Mouse (Mus musculus): ENCODE data around the gene Acyp1. TPM values are rescaled to one million over a fixed set of nuclear protein-coding genes. Genes with fewer than 3 reads are reported as not detected.
A peak's percentile ranks its signal among the peaks of the same experiment; 100 is the strongest.

Gene Acyp1
- polyA plus RNA-seq, 2 experiments = 27.1 to 68.5 TPM

- ATAC-seq (ENCODE audit: insufficient read depth) = no peak
- TF ChIP-seq CTCF (IDR thresholded peaks at IDR 0.05; ENCODE audit: low read depth) = no peak
- TF ChIP-seq EP300 (IDR thresholded peaks at IDR 0.05; ENCODE audit: low read depth) = no peak
- no peaks in the 10 kb centered on the region; the same call in 1 of the 2 replicates for H3K36me3 ChIP-seq (replicated peaks; ENCODE audit: control insufficient read depth, insufficient read depth, low read depth)
- H3K4me2 ChIP-seq (ENCODE audit: low read depth) = no peak overlapping the region
- WGBS (ENCODE audit: insufficient replicate concordance) = 84% methylated on average over 8 of the region's 8 CpGs
- no peaks in the 10 kb centered on the region for H3K27me3 ChIP-seq (ENCODE audit: control insufficient read depth, insufficient read depth, low read length)
- H3K4me1 ChIP-seq (replicated peaks; ENCODE audit: control insufficient read depth in 2 of 2, insufficient read depth in 2 of 2, low read length in 1 of 2) = no peaks in the 10 kb centered on the region
- H3K4me3 ChIP-seq (ENCODE audit: insufficient read depth in 1 of 2, low read depth in 2 of 2, low read length in 2 of 2) = no peak overlapping the region
- H3K9ac ChIP-seq (replicated peaks) = no peak overlapping the region
- DNase-seq (ENCODE audit: low read depth in 3 of 3, low spot score in 3 of 3) = no peak
- no peak overlapping the region for H3K27ac ChIP-seq
- no peaks in the 10 kb centered on the region for H3K9me3 ChIP-seq (ENCODE audit: control insufficient read depth, low read length)
Observed at GRCm38 (mm10) chr12:85264531-85264930, 23.7 kb downstream of the Acyp1 start.

GRCm38 (mm10) chr12:85263190-85263589, 25.0 kb downstream of the Acyp1 start:
- no peaks in the 10 kb centered on the region for H3K27me3 ChIP-seq (ENCODE audit: control insufficient read depth, insufficient read depth, low read length)
- no peaks in the 10 kb centered on the region for H3K9me3 ChIP-seq (ENCODE audit: control insufficient read depth, low read length)
- H3K27ac ChIP-seq = no peak overlapping the region
- no peak for DNase-seq (ENCODE audit: low read depth in 3 of 3, low spot score in 3 of 3)
- TF ChIP-seq EP300 (IDR thresholded peaks at IDR 0.05; ENCODE audit: low read depth) (no peak), CTCF (IDR thresholded peaks at IDR 0.05; ENCODE audit: low read depth) (no peak)
- WGBS (ENCODE audit: insufficient replicate concordance) = 55% methylated on average over 5 of the region's 5 CpGs
- no peak overlapping the region for H3K4me3 ChIP-seq (ENCODE audit: insufficient read depth in 1 of 2, low read depth in 2 of 2, low read length in 2 of 2)
- no peak overlapping the region for H3K9ac ChIP-seq (replicated peaks)
- H3K4me2 ChIP-seq (ENCODE audit: low read depth) = no peak overlapping the region
- no peaks in the 10 kb centered on the region for H3K36me3 ChIP-seq (replicated peaks; ENCODE audit: control insufficient read depth, insufficient read depth, low read depth)
- no peak for ATAC-seq (ENCODE audit: insufficient read depth)
- H3K4me1 ChIP-seq (replicated peaks; ENCODE audit: control insufficient read depth in 2 of 2, insufficient read depth in 2 of 2, low read length in 1 of 2) = no peaks in the 10 kb centered on the region

- Histone ChIP-seq H3K4me3 (ENCODE audit: insufficient read depth in 1 of 2, low read depth in 2 of 2, low read length in 2 of 2) (no peak overlapping the region), H3K4me2 (ENCODE audit: low read depth) (no peak overlapping the region), H3K9ac (replicated peaks) (no peak overlapping the region), H3K36me3 (replicated peaks; ENCODE audit: control insufficient read depth, insufficient read depth, low read depth) (no peaks in the 10 kb centered on the region), H3K27me3 (ENCODE audit: control insufficient read depth, insufficient read depth, low read length) (no peaks in the 10 kb centered on the region), H3K27ac (no peak overlapping the region), H3K9me3 (ENCODE audit: control insufficient read depth, low read length) (no peaks in the 10 kb centered on the region), H3K4me1 (replicated peaks; ENCODE audit: control insufficient read depth in 2 of 2, insufficient read depth in 2 of 2, low read length in 1 of 2) (no peaks in the 10 kb centered on the region)
- 70% methylated on average over 10 of the region's 10 CpGs for whole genome bisulfite sequencing (ENCODE audit: insufficient replicate concordance)
- TF ChIP-seq CTCF (IDR thresholded peaks at IDR 0.05; ENCODE audit: low read depth) (no peak), EP300 (IDR thresholded peaks at IDR 0.05; ENCODE audit: low read depth) (no peak)
- ATAC-seq (ENCODE audit: insufficient read depth) = no peak
- DNase-seq (ENCODE audit: low read depth in 3 of 3, low spot score in 3 of 3) = no peak
Observed at GRCm38 (mm10) chr12:85262489-85262888, 25.7 kb downstream of the Acyp1 start.

- Histone ChIP-seq H3K9ac (replicated peaks) (no peak overlapping the region), H3K4me3 (ENCODE audit: insufficient read depth in 1 of 2, low read depth in 2 of 2, low read length in 2 of 2) (no peak overlapping the region), H3K4me1 (replicated peaks; ENCODE audit: control insufficient read depth in 2 of 2, insufficient read depth in 2 of 2, low read length in 1 of 2) (peaks cover 0 to 7% of the 10 kb centered on the region in 2 experiments; a peak in 2 of 4 replicates), H3K36me3 (replicated peaks; ENCODE audit: control insufficient read depth, insufficient read depth, low read depth) (no peaks in the 10 kb centered on the region), H3K27ac (no peak overlapping the region), H3K9me3 (ENCODE audit: control insufficient read depth, low read length) (no peaks in the 10 kb centered on the region), H3K27me3 (ENCODE audit: control insufficient read depth, insufficient read depth, low read length) (no peaks in the 10 kb centered on the region), H3K4me2 (ENCODE audit: low read depth) (no peak overlapping the region)
- TF ChIP-seq EP300 (IDR thresholded peaks at IDR 0.05; ENCODE audit: low read depth) (no peak), CTCF (IDR thresholded peaks at IDR 0.05; ENCODE audit: low read depth) (no peak)
- ATAC-seq (ENCODE audit: insufficient read depth) (0 out of 2 replicates have a peak, but pooled peaks have one; percentile 35), DNase-seq (ENCODE audit: low read depth in 3 of 3, low spot score in 3 of 3) (no peak)
- 14% methylated on average over 7 of the region's 7 CpGs for WGBS (ENCODE audit: insufficient replicate concordance)
Observed at GRCm38 (mm10) chr12:85257008-85257639, 31.1 kb downstream of the Acyp1 start.

- H3K9ac ChIP-seq (replicated peaks) = no peak overlapping the region
- no peak overlapping the region for H3K27ac ChIP-seq
- H3K4me2 ChIP-seq (ENCODE audit: low read depth) = no peak overlapping the region
- H3K27me3 ChIP-seq (ENCODE audit: control insufficient read depth, insufficient read depth, low read length) = no peaks in the 10 kb centered on the region
- DNase-seq (ENCODE audit: low read depth in 3 of 3, low spot score in 3 of 3) (no peak), ATAC-seq (ENCODE audit: insufficient read depth) (no peak)
- H3K4me3 ChIP-seq (ENCODE audit: insufficient read depth in 1 of 2, low read depth in 2 of 2, low read length in 2 of 2) = no peak overlapping the region
- TF ChIP-seq EP300 (IDR thresholded peaks at IDR 0.05; ENCODE audit: low read depth) (no peak), CTCF (IDR thresholded peaks at IDR 0.05; ENCODE audit: low read depth) (no peak)
- H3K4me1 ChIP-seq (replicated peaks; ENCODE audit: control insufficient read depth in 2 of 2, insufficient read depth in 2 of 2, low read length in 1 of 2) = peaks cover 0 to 7% of the 10 kb centered on the region in 2 experiments; a peak in 2 of 4 replicates
- H3K36me3 ChIP-seq (replicated peaks; ENCODE audit: control insufficient read depth, insufficient read depth, low read depth) = no peaks in the 10 kb centered on the region
- 59% methylated on average over 7 of the region's 7 CpGs for WGBS (ENCODE audit: insufficient replicate concordance)
- no peaks in the 10 kb centered on the region for H3K9me3 ChIP-seq (ENCODE audit: control insufficient read depth, low read length)
Observed at GRCm38 (mm10) chr12:85256074-85256751, 32.0 kb downstream of the Acyp1 start.

Measured in liver, embryonic 14.5 days (tissue).